Mouse (Mus musculus): Measurements from ENCODE around the gene Atp8a2.

DNA sequence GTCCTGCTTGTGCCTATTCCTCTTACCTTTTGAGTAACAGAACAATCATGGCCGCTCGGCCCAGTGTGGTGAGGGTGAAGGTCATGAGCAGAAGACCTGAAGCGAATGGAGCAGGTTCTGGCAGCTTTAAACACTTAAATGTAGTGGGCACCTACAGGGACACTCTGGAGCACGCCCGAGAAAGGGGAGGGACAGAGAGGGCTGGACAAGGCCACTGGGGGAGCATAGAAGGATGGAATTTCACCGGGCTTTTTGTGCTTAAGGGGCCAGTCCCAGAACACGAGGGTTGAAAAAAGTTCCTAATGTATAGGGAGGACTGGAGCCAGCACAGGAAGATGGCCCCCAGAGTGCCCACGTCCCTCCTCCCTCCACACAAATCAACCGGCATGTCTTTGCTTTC lies 563.0 kb downstream of the Atp8a2 start:
- TF ChIP-seq CTCF (IDR thresholded peaks at IDR 0.05) (no peak), EP300 (IDR thresholded peaks at IDR 0.05) (no peak)

All from lung, postnatal 0 days (tissue).